Mouse (Mus musculus): ENCODE measurements at regions not wholly inside any gene's neighbourhood (a gene's known extent, or its start where the extent isn't known, plus 50 kb on each side); places are given as distances from the start of the nearest gene placed in this dataset.

DNA sequence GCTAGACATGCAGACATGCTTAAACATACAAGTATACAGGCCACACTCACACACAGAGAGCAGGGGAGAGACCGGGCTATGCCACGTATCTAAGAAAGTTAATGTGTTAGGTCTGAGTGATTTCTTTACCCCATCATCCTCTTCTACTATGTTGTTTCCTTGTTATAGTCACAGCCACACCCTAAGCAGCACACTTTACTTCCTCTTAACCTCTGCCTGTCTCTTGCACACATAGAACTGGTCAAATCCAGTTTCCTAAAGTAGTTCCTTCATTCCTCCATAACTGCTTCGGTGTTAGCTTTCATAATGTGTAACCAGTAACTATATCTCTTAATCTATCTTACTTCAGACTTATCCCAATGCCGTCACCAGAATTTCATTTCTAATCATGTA, 186.4 kb downstream of the Rnf152 start:
- WGBS: 91% methylated on average over 4 of the region's 4 CpGs
- H3K27me3 ChIP-seq: no peaks in the 10 kb centered on the region
- no peak for ATAC-seq (replicated peaks; ENCODE audit: insufficient number of reproducible peaks, insufficient read depth, low FRiP score, low read depth)
- no peak overlapping the region for H3K4me2 ChIP-seq
- no peak overlapping the region for H3K27ac ChIP-seq
- no peak overlapping the region for H3K4me3 ChIP-seq
- H3K9me3 ChIP-seq (replicated peaks): no peaks in the 10 kb centered on the region
- no peaks in the 10 kb centered on the region for H3K36me3 ChIP-seq
- no peak overlapping the region for H3K9ac ChIP-seq
- 0 out of 2 replicates have a peak, but pooled peaks cover 2% of the 10 kb centered on the region for H3K4me1 ChIP-seq (replicated peaks)

DNA sequence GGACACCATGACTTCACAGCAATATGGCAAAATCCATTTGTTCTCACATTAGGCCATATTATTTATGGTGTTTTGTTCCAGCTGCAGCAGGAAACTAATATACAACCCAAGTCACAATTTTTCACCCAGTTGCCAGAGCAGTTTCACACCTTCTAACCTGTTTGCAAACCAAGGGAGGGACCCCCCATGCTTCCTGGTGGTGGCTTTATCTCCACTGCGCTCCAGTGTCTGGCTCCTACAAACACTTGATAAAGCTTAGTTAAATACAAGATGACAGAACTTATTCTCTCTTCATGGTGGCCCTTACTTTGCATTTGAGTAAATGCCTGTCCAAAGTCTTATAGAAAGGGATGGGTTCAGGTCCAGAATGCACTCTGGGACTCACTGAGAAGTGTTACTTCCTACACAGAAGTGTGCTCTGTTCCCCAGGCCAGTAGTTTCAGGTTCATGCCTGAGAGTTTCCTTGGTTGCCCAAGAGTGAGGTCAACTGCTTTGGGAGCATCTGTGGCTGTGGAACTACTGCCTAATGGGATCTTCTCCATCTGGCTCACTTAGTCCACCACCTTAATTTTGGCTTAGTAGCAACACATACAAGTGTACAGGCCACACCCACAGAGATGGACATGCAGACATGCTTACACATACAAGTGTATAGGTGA, 186.9 kb downstream of the Rnf152 start:
- no peaks in the 10 kb centered on the region for H3K27me3 ChIP-seq
- 0 out of 2 replicates have a peak, but pooled peaks cover 2% of the 10 kb centered on the region for H3K4me1 ChIP-seq (replicated peaks)
- WGBS: 63% methylated on average over 1 of the region's 1 CpGs
- H3K9me3 ChIP-seq (replicated peaks): no peaks in the 10 kb centered on the region
- H3K36me3 ChIP-seq: no peaks in the 10 kb centered on the region
- no peak overlapping the region for H3K4me3 ChIP-seq
- H3K4me2 ChIP-seq: no peak overlapping the region
- no peak for ATAC-seq (replicated peaks; ENCODE audit: insufficient number of reproducible peaks, insufficient read depth, low FRiP score, low read depth)
- no peak overlapping the region for H3K9ac ChIP-seq
- H3K27ac ChIP-seq: peak overlapping the region; percentile 44; the same call in 1 of the 2 replicates

DNA sequence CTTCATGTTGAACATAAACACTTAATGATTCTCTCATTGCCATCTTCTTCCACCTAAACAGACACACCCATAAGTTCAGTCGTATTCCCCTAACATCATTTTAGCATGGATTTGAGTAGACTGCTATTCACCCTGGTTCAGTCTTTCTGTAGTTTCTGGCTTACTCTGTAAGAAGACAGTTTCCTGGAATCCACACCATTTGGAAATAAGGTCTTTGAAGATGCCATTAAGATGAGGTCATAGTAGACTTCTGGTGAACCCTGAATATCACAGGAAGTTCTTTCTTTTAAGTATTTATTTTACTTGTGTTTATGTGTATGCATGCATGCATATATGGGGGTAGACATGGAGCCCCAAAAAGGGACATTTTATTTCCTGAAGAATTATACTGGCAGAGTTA, 187.7 kb downstream of the Rnf152 start:
- Histone ChIP-seq H3K27me3 (no peaks in the 10 kb centered on the region), H3K27ac (peak overlapping the region; percentile 44; the same call in 1 of the 2 replicates), H3K9ac (no peak overlapping the region), H3K4me1 (replicated peaks) (0 out of 2 replicates have a peak, but pooled peaks cover 2% of the 10 kb centered on the region), H3K9me3 (replicated peaks) (no peaks in the 10 kb centered on the region), H3K4me3 (no peak overlapping the region), H3K36me3 (no peaks in the 10 kb centered on the region), H3K4me2 (no peak overlapping the region)
- WGBS: 77% methylated on average over 1 of the region's 1 CpGs
- no peak for ATAC-seq (replicated peaks; ENCODE audit: insufficient number of reproducible peaks, insufficient read depth, low FRiP score, low read depth)

DNA sequence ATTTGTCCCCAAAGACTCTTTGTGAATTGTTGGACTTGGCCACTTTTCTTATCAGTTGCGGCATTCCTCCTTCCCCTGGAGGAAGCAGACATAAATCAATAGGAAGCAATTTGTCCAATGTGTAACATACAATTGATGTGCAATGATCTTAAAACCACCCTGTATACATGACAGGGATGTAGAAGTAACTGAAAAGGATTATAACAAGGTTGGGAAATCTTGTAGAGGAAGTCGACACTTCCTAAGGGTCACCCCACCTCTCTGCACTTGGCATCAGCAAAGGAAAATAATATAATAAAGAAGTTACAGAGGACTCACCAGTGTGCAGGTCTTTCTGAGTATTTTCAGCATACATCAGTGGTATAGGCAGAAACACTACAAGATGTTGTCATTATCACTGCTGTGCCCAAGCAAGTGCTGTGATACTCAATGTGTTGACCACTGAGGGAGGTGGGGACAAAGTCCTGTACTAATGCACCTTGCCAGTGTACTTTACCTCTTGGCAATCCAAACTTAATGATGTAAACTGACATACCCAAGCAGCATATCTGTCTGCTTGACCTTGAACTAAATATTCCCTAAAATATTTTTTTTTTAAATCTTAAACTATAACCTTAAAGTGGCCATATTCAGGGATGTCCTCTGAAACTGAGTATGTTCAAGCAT, 198.9 kb downstream of the Rnf152 start:
- H3K4me3 ChIP-seq: no peak overlapping the region
- no peaks in the 10 kb centered on the region for H3K36me3 ChIP-seq
- 70% methylated on average over 2 of the region's 2 CpGs for WGBS
- H3K27ac ChIP-seq: no peak overlapping the region
- no peaks in the 10 kb centered on the region for H3K9me3 ChIP-seq (replicated peaks)
- no peak overlapping the region for H3K9ac ChIP-seq
- H3K27me3 ChIP-seq: no peaks in the 10 kb centered on the region
- no peak for ATAC-seq (replicated peaks; ENCODE audit: insufficient number of reproducible peaks, insufficient read depth, low FRiP score, low read depth)
- no peak overlapping the region for H3K4me2 ChIP-seq
- no peaks in the 10 kb centered on the region for H3K4me1 ChIP-seq (replicated peaks)

DNA sequence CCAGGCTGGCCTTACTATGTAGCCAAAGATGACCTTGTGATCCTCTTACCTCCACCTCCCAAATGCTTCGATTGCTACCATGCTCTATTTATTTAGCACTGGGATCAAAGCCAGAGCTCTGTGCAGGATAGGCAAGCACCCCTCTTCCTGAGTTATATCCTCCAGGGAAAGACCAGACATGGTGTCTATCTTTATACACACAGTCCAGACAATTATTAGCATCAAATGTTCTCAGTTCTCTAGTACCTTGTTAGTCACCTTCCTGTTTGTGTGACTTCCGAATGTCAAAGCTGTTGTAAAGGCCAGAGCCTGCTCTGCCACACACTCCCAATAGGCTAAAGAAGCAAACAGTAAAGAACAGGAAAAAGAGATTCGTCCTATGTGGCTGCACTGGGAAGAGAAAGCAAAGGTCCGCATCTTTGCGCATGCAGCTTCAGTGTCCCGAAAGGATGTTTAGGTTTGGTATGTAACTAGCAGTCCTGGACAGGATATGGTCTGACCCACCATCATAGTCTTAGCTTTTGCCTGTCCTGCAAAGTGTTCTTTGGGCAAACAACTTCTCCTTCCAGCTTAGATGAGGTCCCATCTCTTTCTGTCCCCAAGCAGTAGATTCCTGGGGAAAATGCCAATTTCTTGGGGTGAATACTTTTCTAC, 204.2 kb downstream of the Rnf152 start:
- no peaks in the 10 kb centered on the region for H3K27me3 ChIP-seq
- WGBS: 65% methylated on average over 6 of the region's 6 CpGs
- no peak overlapping the region for H3K4me2 ChIP-seq
- no peaks in the 10 kb centered on the region for H3K9me3 ChIP-seq (replicated peaks)
- H3K36me3 ChIP-seq: no peaks in the 10 kb centered on the region
- H3K9ac ChIP-seq: no peak overlapping the region
- H3K4me1 ChIP-seq (replicated peaks): no peaks in the 10 kb centered on the region
- H3K27ac ChIP-seq: no peak overlapping the region
- peak; percentile 60; the same call in 1 of the 2 replicates for ATAC-seq (replicated peaks; ENCODE audit: insufficient number of reproducible peaks, insufficient read depth, low FRiP score, low read depth)
- no peak overlapping the region for H3K4me3 ChIP-seq

DNA sequence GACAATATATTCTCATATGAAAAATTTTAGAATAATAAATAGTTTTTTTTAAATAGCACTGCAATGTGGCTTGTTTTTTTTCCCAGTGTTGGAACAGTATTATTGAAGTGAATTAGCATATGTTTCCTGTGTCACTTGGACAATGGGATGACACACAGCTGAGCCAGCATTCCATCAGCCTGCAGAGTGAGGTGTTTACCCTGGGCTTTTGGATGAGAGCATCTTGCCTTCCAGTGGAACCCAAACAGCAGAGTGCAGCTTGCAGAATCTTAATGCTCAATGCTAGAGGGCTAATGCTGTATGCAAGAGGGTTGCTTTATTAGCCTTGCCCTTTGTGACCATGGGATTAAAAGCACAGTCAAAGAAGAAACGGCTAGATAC, 205.1 kb downstream of the Rnf152 start:
- no peaks in the 10 kb centered on the region for H3K27me3 ChIP-seq
- no peak overlapping the region for H3K4me2 ChIP-seq
- ATAC-seq (replicated peaks; ENCODE audit: insufficient number of reproducible peaks, insufficient read depth, low FRiP score, low read depth): no peak
- no peak overlapping the region for H3K9ac ChIP-seq
- H3K36me3 ChIP-seq: no peaks in the 10 kb centered on the region
- no peak overlapping the region for H3K4me3 ChIP-seq
- H3K9me3 ChIP-seq (replicated peaks): no peaks in the 10 kb centered on the region
- no peaks in the 10 kb centered on the region for H3K4me1 ChIP-seq (replicated peaks)
- no peak overlapping the region for H3K27ac ChIP-seq
- 61% methylated on average over 1 of the region's 1 CpGs for WGBS

DNA sequence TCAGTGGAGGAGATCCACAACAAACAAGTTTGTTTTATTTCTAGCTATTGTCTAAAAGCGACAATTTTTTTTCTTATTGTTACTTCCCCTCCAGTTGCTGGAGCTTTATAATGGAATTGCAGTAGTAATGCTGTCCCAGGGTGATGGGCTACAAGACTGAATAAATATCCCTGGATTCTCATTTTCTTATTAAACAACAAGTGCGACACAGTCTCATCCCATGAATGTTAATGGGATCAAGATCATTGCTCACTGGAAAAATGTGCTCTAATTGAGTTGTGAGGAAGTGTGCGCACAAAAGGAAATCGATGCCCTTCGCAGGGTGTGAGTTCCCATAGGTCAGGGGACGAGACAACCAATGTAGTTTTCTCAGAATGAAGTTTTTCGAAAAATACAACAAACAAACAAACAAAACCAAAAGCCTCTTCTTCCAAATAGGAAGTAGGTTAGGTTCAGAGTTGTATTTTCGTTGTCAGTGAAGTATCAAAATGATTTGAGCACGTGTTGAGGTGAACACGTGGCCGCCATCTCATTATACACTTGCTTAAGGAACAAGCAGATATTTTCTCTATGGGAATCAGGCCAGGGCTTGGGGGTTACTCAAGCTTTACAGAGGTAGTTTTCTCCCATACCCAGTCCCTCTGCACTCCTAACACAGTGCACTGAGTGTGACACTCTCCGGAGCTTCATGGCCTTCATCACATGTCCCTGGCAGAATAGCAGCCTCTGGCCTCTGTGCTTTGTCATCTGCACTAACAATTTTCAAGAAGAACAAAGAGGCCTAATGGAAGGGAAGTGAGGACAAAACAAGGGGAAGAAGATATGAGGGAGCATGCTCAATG, 205.7 kb downstream of the Rnf152 start:
- no peak overlapping the region for H3K4me2 ChIP-seq
- no peaks in the 10 kb centered on the region for H3K27me3 ChIP-seq
- H3K4me1 ChIP-seq (replicated peaks): no peaks in the 10 kb centered on the region
- ATAC-seq (replicated peaks; ENCODE audit: insufficient number of reproducible peaks, insufficient read depth, low FRiP score, low read depth): no peak
- H3K9me3 ChIP-seq (replicated peaks): no peaks in the 10 kb centered on the region
- 84% methylated on average over 12 of the region's 12 CpGs for WGBS
- no peaks in the 10 kb centered on the region for H3K36me3 ChIP-seq
- H3K9ac ChIP-seq: no peak overlapping the region
- no peak overlapping the region for H3K4me3 ChIP-seq
- H3K27ac ChIP-seq: no peak overlapping the region

DNA sequence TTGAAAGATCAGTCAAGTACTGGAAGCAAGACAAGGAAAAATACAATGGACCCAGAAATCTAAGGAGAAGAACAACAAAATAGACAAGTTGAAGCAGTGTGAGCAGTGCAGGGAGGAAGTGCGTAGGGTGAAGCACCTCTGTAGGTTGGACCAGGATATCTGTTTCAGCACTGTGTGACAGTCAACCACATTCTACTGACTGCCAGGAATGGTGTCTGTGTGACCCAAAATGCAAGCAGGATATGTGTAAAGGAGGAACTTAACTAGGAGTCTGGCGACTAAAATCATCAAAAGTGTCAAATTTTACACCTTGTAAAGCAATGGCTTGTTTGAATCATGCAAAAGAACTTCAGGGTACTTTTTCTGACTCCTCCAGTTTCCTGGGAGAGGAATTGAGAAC, 207.7 kb downstream of the Rnf152 start:
- H3K4me1 ChIP-seq (replicated peaks): no peaks in the 10 kb centered on the region
- H3K27ac ChIP-seq: no peak overlapping the region
- H3K27me3 ChIP-seq: no peaks in the 10 kb centered on the region
- H3K4me2 ChIP-seq: no peak overlapping the region
- no peaks in the 10 kb centered on the region for H3K9me3 ChIP-seq (replicated peaks)
- no peaks in the 10 kb centered on the region for H3K36me3 ChIP-seq
- no peak for ATAC-seq (replicated peaks; ENCODE audit: insufficient number of reproducible peaks, insufficient read depth, low FRiP score, low read depth)
- no peak overlapping the region for H3K9ac ChIP-seq
- no peak overlapping the region for H3K4me3 ChIP-seq
- WGBS: 75% methylated on average over 2 of the region's 2 CpGs

DNA sequence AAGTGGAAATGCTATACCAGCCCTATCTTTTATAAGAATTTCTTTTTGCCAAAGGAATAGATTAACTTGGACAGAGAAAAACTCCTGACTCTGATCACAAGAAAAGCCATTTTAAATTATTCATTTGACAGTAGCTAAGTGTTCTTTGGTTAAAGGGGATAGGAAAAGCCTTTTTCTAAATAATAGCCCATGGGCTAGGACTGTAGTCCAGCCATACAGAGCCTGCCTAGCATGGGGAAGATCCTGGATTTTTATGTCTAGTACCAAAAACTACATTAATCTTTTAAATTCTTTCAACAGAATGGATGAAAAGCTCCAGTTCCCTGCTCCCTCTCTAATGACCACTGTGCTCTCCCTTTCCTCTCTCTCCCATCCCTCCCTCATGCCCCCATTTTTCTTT, 208.5 kb downstream of the Rnf152 start:
- H3K36me3 ChIP-seq: no peaks in the 10 kb centered on the region
- no peaks in the 10 kb centered on the region for H3K27me3 ChIP-seq
- H3K9me3 ChIP-seq (replicated peaks): no peaks in the 10 kb centered on the region
- H3K27ac ChIP-seq: no peak overlapping the region
- ATAC-seq (replicated peaks; ENCODE audit: insufficient number of reproducible peaks, insufficient read depth, low FRiP score, low read depth): no peak
- no peak overlapping the region for H3K9ac ChIP-seq
- no peaks in the 10 kb centered on the region for H3K4me1 ChIP-seq (replicated peaks)
- H3K4me3 ChIP-seq: no peak overlapping the region
- H3K4me2 ChIP-seq: no peak overlapping the region

DNA sequence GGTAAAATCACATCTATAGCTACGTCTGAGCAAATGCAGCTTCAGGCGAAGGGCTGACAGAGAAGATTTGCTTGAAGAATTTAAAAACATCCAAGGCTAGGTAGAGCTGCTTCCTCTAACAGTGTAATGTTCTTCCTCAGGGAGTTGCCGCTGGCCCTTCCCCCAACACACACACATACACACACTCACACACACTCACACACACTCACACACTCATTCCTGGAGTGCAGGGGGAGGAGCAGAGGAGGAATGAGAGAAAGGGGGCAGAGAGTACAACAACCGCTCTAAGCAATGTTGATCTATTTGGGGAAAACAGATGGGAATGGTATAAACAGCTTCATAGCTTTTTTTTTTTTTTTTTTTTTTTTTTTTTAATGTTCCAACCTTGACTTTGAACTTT, 232.6 kb downstream of the Rnf152 start:
- Histone ChIP-seq H3K4me1 (replicated peaks) (no peaks in the 10 kb centered on the region), H3K4me3 (no peak overlapping the region), H3K4me2 (no peak overlapping the region), H3K9ac (no peak overlapping the region), H3K36me3 (no peaks in the 10 kb centered on the region), H3K27me3 (no peaks in the 10 kb centered on the region), H3K27ac (no peak overlapping the region), H3K9me3 (replicated peaks) (no peaks in the 10 kb centered on the region)
- WGBS: 67% methylated on average over 4 of the region's 4 CpGs
- no peak for ATAC-seq (replicated peaks; ENCODE audit: insufficient number of reproducible peaks, insufficient read depth, low FRiP score, low read depth)

DNA sequence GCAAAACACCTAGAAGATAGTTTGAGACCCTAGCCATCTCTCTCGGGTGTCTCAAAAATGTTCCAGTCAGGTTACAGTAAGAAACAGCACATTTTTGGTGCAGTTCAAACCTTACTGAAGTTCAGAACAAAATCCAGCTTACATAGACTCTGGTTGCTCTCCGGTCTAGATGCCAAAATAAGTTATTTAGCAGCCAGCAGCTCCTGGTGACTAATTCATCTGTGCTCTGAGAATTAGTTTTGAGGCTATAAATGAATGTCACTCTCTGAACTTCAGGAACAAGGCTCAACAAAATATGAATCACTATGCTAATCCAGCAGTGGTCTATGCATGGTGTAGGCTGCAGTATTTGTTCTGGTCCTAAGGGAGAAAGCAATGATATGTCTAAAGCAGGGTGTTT, 238.6 kb downstream of the Rnf152 start:
- 0 out of 2 replicates have a peak overlapping the region, but pooled peaks have one; percentile 12 for H3K27ac ChIP-seq
- no peak overlapping the region for H3K9ac ChIP-seq
- no peaks in the 10 kb centered on the region for H3K36me3 ChIP-seq
- ATAC-seq (replicated peaks; ENCODE audit: insufficient number of reproducible peaks, insufficient read depth, low FRiP score, low read depth): no peak
- no peak overlapping the region for H3K4me2 ChIP-seq
- no peaks in the 10 kb centered on the region for H3K9me3 ChIP-seq (replicated peaks)
- H3K27me3 ChIP-seq: no peaks in the 10 kb centered on the region
- no peaks in the 10 kb centered on the region for H3K4me1 ChIP-seq (replicated peaks)
- no peak overlapping the region for H3K4me3 ChIP-seq
- WGBS: 69% methylated on average over 2 of the region's 2 CpGs
